Mouse (Mus musculus) layer of hippocampus, adult 2 months (tissue): ENCODE data around the gene Ncam1. TPM values are rescaled to one million over a fixed set of nuclear protein-coding genes. Genes with fewer than 3 reads are reported as not detected.

Experiments used
- DNase-seq, 2 experiments: peaks; one replicate each; pipeline ENCODE4 v3.0.0; 2022; ENCODE audit warnings: low spot score in 2 of 2
- H3K27ac ChIP-seq: fragments of 200-600 bp; 2 replicates; pipeline ENCODE4 v1.8.1; 2022
- H3K4me3 ChIP-seq: fragments of 200-600 bp; 2 replicates; pipeline ENCODE4 v1.8.1; 2022; ENCODE audit warnings: mild to moderate bottlenecking
- CTCF ChIP-seq: fragments of 200-600 bp; conservative IDR thresholded peaks from 2 replicates; pipeline ENCODE4 v1.8.1; 2022; ENCODE audit warnings: antibody characterized with exemption, mild to moderate bottlenecking, moderate library complexity
- total RNA-seq, 2 experiments: library from RNA; stranded (reverse); gene quantifications; 2 replicates each; pipeline ENCODE4 v1.2.3; 2021

Ncam1 gene
- total RNA-seq, 2 experiments from 2014 or later = 303 to 307 TPM

DNA sequence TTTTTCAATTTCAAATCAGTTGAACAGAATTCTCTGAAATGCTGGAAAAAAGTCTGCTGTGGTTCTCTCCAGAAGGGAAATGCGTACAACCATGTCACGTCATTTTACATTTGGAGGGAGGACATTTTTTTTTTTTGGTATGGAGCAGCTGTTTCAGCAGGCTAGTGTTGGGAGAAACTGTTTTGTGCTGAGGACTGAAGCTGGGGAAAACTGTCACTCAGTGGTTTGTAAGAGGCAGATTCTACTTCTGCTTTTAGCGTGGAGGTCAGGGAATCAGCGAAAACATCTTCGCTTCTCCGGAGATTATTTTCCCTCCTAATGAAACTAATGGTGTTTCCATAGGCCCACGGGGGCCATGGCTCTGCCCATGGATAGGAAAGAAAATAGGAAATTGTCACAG lies 103.4 kb downstream of the Ncam1 start:
- Histone ChIP-seq H3K4me3 (no peak overlapping the region), H3K27ac (peak overlapping the region; percentile 43; the same call in 1 of the 2 replicates)
- no peak for TF ChIP-seq CTCF
- DNase-seq = peak in 1 of 2 experiments; percentile 13

DNA sequence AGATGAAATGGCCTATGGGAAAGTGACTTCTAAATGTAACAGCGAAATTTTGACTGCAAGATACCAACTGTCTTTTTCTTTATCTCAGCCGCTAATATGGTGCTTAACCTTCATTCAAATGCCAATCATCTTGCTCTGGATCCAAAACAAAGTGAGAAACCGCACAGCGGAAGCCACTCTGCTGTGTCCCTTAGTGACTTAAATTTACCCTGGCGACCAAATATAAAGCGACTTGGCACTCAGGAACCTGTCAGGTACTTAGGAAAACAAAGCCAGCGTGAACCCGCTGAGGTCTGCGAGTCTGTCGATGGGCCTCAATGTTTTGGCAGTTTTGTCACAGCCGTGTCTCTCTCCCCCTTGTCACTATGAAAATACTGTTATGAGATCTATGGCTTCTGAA lies 105.9 kb downstream of the Ncam1 start:
- H3K4me3 ChIP-seq = no peak overlapping the region
- no peak overlapping the region for H3K27ac ChIP-seq
- no peak for TF ChIP-seq CTCF
- no peak for DNase-seq

DNA sequence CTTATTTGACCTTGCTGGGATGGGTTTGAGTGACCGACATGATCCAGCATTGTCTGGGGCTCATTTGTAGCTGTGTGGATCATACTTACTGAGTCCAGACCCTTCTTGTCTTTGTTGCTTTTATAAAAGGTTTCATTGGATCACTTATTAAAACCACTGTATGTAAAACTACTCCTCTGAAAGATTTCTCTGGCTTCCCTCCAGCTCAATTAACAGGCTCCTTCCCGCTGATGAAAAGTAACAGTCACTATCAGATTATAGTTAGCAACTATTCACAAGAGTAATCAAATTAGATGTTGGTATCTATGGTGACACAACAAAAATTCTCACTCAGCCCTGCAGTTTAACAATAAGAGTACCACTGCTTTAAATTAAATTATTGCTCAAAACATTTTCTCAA lies 107.4 kb downstream of the Ncam1 start:
- Histone ChIP-seq H3K27ac (no peak overlapping the region), H3K4me3 (no peak overlapping the region)
- TF ChIP-seq CTCF = no peak
- DNase-seq = no peak

DNA sequence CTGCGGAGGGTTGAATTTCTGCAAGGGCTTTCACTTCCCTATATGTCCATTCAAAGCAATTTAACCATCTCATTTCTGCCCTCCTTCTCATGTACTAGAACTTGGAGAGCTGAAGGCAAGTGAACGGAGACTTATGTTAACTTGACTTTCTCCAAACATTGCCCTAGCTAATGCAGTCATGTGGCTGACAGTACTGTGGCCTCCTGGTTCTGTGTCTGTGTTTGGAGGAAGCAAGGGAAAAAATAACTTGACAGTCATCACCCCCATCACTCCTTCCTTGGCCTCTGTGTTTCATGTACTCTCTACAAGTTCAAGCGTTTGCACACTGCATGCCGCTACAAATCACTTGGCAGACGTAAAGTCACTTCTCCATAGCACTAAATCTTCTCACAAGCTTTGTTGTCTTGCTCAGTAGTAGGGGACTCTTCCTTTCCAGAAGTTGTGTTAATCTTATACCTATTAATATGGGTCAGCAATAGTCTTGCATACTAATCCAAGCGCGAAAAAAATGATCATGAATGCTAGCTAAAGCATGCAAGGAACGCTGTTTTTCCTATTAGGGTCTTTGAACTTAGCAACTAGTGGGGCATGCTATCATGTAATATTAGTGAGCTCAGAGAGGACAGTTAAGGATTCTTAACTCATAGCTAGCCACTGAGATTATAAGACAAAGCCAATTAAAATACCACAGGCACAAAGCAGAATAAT lies 115.0 kb downstream of the Ncam1 start:
- no peak overlapping the region for H3K4me3 ChIP-seq
- no peak for TF ChIP-seq CTCF
- H3K27ac ChIP-seq = no peak overlapping the region
- DNase-seq = no peak

DNA sequence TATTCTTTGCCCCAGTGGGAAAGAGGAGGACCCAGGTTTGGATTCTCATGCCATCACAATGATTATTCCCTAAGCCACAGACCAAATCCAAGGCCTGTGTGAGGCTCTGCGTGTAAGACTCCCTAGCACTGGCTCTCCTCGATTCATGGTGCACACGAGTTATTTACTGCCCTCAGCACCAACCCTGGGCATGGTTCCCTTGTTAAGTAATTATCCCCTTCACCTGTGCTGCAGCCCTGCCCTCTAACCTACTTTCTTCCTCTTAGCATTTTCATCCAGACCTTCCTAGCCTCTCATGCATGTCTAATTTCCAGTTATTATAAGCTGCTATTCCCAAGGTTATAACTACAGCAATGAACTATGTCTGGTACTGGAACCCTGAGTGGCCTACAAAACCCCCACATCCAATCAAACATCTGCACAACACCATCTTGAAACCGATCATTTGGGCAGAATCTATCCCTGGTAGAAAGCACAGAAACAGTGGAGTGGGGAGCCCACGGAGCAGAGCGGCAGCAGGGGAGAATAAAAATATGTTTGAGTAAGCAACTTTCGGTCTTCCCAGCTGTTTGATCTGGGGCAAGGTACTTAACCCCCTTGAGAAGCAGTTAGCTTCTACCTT lies 116.8 kb downstream of the Ncam1 start:
- DNase-seq = no peak
- no peak overlapping the region for H3K27ac ChIP-seq
- TF ChIP-seq CTCF = no peak
- H3K4me3 ChIP-seq = no peak overlapping the region

DNA sequence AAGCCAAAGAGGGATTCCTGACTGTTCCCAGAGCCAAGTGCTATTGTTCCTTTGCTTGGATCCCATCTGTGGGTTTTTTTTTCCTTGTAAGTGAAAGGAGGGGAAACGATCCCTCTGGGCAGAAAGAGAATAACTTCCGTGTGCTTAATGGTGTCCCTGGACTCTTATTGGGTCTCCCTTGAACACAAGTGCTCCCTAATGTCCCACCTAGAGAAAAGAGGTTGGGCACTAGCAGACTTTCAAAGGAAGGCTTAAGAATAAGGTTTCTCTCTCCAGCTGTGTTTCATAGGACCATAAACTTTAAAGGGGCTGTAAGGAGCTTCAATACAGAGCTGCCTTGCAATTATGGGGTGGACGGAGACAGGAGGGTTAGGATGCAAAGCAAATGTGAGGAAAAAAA lies 119.5 kb downstream of the Ncam1 start:
- no peak for TF ChIP-seq CTCF
- Histone ChIP-seq H3K27ac (no peak overlapping the region), H3K4me3 (no peak overlapping the region)
- no peak for DNase-seq

DNA sequence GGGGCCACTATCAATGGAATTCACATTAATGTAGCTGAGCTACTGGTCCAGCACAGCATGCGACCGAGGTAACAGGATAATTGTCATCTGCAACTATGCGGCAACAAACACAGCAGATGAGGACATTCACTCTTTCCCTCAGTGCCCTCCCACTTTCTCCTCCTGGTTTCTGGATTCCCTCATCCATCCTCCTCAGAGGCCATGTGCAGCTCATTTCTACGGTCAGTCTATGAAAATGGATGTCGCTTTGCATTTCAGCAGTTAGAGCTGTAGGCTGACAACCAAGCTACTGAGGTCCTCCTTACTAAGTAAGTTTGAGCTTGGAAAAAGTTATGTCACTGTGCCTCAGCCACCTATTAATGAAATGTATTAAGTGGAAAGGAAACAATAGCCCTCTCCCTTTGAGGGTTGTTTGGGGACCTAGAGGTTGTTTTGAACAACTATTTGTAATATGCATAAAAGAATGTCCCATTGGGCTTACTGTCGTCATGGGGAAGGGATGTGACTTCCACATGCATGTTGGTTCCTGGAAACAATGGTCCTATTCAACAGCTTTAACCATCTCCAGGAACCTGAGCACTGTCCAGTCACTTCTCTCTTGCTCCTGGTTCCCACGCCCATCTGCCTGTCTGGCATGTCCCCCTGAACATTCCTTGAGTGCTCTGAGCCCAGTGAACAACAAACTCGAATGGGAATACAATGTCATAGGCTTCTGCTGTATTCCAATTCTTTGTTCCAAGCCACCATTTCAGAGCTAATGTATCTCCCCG lies 122.8 kb downstream of the Ncam1 start:
- 0 out of 2 replicates have a peak overlapping the region, but pooled peaks have one; percentile 28 for H3K27ac ChIP-seq
- TF ChIP-seq CTCF = no peak
- DNase-seq = no peak
- no peak overlapping the region for H3K4me3 ChIP-seq

DNA sequence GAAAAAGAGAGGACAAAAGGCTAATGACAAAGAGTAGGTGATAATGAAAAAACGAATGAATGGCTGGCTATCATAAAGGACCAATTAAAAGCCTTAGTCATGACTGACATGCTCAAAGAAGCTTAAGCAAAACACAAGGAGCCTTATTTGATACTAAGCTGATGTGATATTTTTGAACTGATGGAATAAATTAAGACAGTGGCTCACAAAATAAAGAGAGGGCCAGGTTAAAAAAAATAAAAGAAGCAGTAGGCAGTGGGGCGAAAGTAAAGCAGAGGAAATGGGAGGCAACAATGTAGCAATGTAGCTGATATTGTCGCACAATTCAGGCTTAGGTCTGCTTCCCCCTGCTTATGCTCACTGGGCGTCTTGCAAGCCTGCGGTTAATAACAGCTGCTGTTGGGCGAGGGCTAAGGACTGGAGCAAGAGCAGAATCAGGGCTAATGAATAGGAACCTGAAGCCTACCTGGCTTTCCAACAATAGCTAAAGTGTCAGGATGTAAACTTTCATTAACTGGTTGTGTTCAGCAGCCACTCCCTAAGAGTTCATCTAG lies 126.0 kb downstream of the Ncam1 start:
- no peak for DNase-seq
- Histone ChIP-seq H3K27ac (no peak overlapping the region), H3K4me3 (no peak overlapping the region)
- no peak for TF ChIP-seq CTCF

DNA sequence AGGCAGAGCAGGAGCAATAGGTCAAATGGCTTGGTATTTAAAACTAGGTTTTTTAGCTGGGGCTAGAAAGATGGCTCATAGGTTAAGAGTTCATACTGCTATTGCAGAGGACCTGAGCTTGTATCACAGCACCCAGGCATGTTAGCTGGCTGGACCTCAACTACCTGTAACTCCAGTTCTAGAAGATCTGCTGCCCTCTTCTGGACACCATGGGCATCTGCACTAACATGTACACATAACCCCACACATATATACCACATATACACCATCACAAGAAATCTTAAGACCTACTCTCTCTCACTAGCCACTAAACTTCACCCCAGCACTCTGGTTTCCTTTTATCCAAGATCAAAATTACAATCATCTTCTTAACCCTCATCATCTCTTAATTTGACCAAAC lies 131.7 kb downstream of the Ncam1 start:
- no peak for DNase-seq
- TF ChIP-seq CTCF = peak; percentile 59
- Histone ChIP-seq H3K27ac (no peak overlapping the region), H3K4me3 (no peak overlapping the region)

DNA sequence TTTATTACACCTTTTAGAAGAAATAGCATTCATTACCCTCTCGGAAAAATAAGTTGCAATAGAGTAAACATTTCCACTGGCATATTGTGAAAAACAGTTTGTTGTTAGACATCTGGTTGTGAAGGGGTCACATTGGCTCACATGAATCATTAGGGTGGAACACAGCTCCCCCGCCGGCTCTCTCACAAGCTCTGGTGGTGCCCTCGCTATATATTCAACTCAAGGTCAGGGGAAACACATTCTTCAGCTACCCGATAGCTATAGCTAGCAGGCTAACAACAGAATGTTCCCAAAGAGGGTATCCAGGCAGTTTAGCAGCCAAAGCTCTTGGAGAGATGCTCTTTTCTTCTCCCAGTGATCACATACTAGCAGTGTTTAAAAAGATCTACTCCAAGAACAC lies 133.4 kb downstream of the Ncam1 start:
- no peak for TF ChIP-seq CTCF
- no peak for DNase-seq
- H3K4me3 ChIP-seq = no peak overlapping the region
- peak overlapping the region; percentile 28; the same call in 1 of the 2 replicates for H3K27ac ChIP-seq

DNA sequence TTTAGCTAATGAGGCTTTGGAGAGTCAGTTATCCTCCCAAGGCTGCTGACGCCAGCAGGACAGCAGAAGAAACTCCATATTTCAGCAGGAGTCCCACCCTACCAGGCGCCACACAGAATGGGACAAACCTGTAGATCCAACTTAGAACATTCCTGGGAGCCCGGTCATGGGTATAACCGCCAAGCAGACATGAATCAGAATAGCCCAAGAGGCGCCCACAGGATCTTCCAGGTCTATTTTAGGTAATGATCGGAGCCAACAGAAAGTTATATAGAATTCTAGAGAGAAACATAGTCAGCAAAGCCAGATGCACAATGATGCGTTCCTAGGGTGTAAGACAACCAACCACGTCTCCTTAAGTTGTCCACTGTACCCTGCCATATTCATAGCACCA lies 134.8 kb downstream of the Ncam1 start:
- no peak for DNase-seq
- H3K27ac ChIP-seq = peak overlapping the region; percentile 72; the same call in 1 of the 2 replicates
- no peak overlapping the region for H3K4me3 ChIP-seq
- no peak for TF ChIP-seq CTCF

DNA sequence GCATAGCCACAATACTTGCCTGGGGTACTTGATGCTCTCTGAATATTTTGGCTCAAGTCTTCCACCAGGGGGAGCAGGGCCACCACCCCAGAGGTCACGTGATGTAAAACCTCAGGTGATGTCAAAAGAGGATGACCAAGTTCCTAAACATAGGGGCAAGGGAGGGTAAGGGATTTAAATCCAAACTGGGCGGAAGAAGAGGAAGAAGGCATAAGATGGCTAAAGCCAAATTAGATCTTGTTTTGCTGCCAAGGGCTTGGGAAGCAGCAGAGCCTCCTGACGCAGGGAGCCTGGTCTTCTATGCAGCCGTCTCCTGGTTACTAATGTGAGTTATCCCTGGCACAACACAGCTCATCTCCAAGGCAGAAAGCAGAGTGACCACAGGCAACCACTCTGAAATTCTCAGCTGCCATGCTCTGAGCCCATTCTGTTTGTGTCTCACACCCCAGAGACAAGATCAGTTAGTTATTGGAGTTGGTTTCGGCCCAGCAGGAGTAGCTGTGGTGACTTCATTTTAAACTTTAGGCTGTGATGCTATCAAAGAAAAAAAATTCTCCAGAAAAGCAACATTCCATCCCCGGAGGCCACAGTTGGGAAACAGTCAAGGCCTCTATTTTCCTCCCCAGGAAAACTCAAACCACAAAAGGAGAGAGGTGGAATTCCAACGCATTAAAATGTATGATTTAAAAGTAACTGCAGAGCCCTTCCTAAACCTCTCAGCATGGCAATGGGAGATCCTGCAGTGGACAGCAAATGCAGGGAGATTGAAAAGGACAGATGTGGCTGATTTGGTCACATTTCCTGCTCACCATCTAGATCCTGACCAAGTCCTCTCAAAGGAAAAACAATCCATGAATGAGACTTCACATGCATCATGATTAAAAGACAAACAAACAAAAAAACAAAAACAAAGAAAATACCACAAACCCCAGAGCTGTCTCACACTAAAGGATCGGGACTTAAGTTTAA lies 135.5 kb downstream of the Ncam1 start:
- peak overlapping the region; percentile 72; the same call in 1 of the 2 replicates for H3K27ac ChIP-seq
- DNase-seq = no peak
- H3K4me3 ChIP-seq = no peak overlapping the region
- TF ChIP-seq CTCF = peak; percentile 67
